Mouse (Mus musculus): ENCODE results near the gene Glb1l. TPM values are rescaled to one million over a fixed set of nuclear protein-coding genes. Genes with fewer than 3 reads are reported as not detected.

Gene Glb1l
- polyA plus RNA-seq, 1 experiment from 2014 or later = 19.5 TPM

DNA sequence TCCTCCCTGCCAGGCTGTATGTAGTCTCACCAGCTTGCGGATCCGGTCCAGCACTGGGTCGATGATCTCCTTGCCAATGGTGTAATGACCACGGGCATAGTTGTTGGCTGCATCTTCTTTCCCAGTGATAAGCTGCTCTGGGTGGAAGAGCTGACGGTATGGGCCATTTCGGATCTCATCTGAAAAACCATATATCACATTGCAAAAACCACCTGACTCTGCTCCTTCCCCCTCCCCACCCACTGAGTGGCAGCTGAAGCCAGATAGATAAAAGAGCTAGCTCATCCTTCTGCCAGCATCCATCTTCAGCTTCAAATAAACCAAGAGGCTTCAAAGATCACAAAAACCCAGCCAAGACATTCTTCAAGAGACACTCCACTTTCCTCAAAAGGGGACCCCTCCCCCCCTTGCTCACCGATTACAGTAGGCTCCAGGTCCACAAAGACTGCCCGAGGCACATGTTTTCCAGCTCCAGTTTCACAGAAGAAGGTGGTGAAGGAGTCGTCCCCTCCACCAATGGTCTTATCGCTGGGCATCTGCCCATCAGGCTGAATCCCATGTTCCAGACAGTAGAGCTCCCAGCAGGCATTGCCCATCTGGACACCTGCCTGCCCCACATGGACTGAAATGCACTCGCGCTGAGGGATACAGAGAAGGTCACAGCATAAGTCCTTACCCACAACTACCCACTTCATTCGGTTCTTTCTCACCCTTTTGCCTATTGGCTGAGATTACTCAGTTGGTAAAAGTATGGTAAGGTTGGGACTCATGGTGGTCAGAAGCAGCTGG, 6.4 kb upstream of the Glb1l start:
- Histone ChIP-seq H3K4me3 (ENCODE audit: low read depth, low read length) (no peak overlapping the region), H3K27ac (ENCODE audit: low read depth, low read length) (no peak overlapping the region), H3K27me3 (ENCODE audit: control insufficient read depth, insufficient read depth, low read length) (peaks cover 46% of the 10 kb centered on the region), H3K4me1 (replicated peaks; ENCODE audit: control insufficient read depth, insufficient read depth, low read length) (peaks cover 7% of the 10 kb centered on the region), H3K36me3 (ENCODE audit: control insufficient read depth, insufficient read depth, low read length) (0 out of 2 replicates have a peak, but pooled peaks cover 2% of the 10 kb centered on the region), H3K4me2 (replicated peaks; ENCODE audit: low read depth, low read length) (no peak overlapping the region), H3K9ac (ENCODE audit: low read depth, low read length) (no peak overlapping the region), H3K9me3 (ENCODE audit: control insufficient read depth, low read length) (no peaks in the 10 kb centered on the region)
- no peak for ATAC-seq (ENCODE audit: low FRiP score)
- no peak for DNase-seq (ENCODE audit: low spot score)
- WGBS = 83% methylated on average over 13 of the region's 13 CpGs

DNA sequence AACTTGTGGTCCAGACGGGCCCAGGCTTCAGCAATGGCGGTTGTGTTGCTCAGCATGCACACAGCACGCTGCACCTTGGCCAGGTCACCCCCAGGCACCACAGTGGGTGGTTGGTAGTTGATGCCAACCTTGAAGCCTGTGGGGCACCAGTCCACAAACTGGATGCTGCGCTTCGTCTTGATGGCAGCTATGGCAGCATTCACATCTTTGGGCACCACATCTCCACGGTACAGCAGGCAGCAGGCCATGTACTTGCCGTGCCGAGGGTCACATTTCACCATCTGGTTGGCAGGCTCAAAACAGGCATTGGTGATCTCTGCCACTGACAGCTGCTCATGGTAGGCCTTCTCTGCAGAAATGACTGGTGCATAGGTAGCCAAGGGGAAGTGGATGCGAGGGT, 5.2 kb upstream of the Glb1l start:
- 0 out of 2 replicates have a peak, but pooled peaks cover 2% of the 10 kb centered on the region for H3K36me3 ChIP-seq (ENCODE audit: control insufficient read depth, insufficient read depth, low read length)
- 95% methylated on average over 9 of the region's 9 CpGs for WGBS
- no peak overlapping the region for H3K9ac ChIP-seq (ENCODE audit: low read depth, low read length)
- H3K4me1 ChIP-seq (replicated peaks; ENCODE audit: control insufficient read depth, insufficient read depth, low read length) = peaks cover 10% of the 10 kb centered on the region
- H3K27me3 ChIP-seq (ENCODE audit: control insufficient read depth, insufficient read depth, low read length) = peaks cover 43% of the 10 kb centered on the region
- H3K27ac ChIP-seq (ENCODE audit: low read depth, low read length) = no peak overlapping the region
- H3K4me3 ChIP-seq (ENCODE audit: low read depth, low read length) = no peak overlapping the region
- H3K9me3 ChIP-seq (ENCODE audit: control insufficient read depth, low read length) = no peaks in the 10 kb centered on the region
- no peak for DNase-seq (ENCODE audit: low spot score)
- H3K4me2 ChIP-seq (replicated peaks; ENCODE audit: low read depth, low read length) = no peak overlapping the region
- ATAC-seq (ENCODE audit: low FRiP score) = no peak

DNA sequence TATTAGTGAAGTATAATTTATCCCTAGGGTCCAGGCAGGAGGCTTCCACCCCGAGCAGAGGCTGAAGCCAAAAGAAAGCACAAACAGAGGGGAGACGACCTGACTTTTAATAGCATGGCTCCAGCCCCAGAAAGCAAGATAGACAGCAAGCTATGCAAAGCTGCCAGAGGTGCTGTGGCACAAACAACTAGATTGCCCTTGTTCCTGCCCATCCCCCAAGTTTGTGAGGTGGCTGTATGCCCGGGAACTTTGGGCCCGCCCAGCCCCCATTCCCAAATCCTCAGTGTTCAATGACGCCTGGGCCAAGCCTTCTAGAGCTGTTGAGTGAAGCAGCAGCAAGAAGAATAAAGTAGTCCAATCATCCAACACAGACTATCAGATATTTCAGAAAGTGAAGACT, 4.3 kb upstream of the Glb1l start:
- peaks cover 10% of the 10 kb centered on the region for H3K4me1 ChIP-seq (replicated peaks; ENCODE audit: control insufficient read depth, insufficient read depth, low read length)
- no peak overlapping the region for H3K4me3 ChIP-seq (ENCODE audit: low read depth, low read length)
- H3K27ac ChIP-seq (ENCODE audit: low read depth, low read length) = no peak overlapping the region
- no peak overlapping the region for H3K4me2 ChIP-seq (replicated peaks; ENCODE audit: low read depth, low read length)
- no peaks in the 10 kb centered on the region for H3K9me3 ChIP-seq (ENCODE audit: control insufficient read depth, low read length)
- H3K36me3 ChIP-seq (ENCODE audit: control insufficient read depth, insufficient read depth, low read length) = 0 out of 2 replicates have a peak, but pooled peaks cover 2% of the 10 kb centered on the region
- no peak for ATAC-seq (ENCODE audit: low FRiP score)
- peaks cover 34% of the 10 kb centered on the region for H3K27me3 ChIP-seq (ENCODE audit: control insufficient read depth, insufficient read depth, low read length)
- 80% methylated on average over 5 of the region's 5 CpGs for WGBS
- no peak overlapping the region for H3K9ac ChIP-seq (ENCODE audit: low read depth, low read length)
- no peak for DNase-seq (ENCODE audit: low spot score)

DNA sequence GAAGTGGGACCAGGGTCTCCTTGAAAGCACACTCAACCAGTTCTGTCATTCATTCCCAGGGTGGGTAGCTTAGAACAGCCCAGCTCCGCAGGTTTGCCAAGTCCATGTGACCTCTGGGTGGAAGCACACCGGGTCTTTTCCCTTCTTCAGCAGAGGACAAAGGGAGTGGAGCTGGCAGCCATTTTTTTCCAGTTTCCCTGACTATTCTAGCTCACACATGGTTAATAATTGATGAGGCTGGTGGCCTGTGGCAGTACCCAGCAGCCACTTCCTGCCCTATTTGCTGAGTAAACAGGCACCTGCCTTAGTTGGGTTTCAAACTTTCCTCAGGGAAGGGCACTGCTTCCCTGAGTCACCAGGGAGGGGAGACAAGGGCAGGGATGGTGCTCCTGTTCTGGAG, 3.8 kb upstream of the Glb1l start:
- Histone ChIP-seq H3K4me3 (ENCODE audit: low read depth, low read length) (no peak overlapping the region), H3K4me2 (replicated peaks; ENCODE audit: low read depth, low read length) (no peak overlapping the region)

GRCm38 (mm10) chr1:75213096-75213495, 2.5 kb upstream of the Glb1l start:
- H3K27me3 ChIP-seq (ENCODE audit: control insufficient read depth, insufficient read depth, low read length) = peaks cover 22% of the 10 kb centered on the region
- 0 out of 2 replicates have a peak, but pooled peaks cover 2% of the 10 kb centered on the region for H3K36me3 ChIP-seq (ENCODE audit: control insufficient read depth, insufficient read depth, low read length)
- WGBS = 95% methylated on average over 7 of the region's 7 CpGs
- H3K27ac ChIP-seq (ENCODE audit: low read depth, low read length) = no peak overlapping the region
- no peak for DNase-seq (ENCODE audit: low spot score)
- ATAC-seq (ENCODE audit: low FRiP score) = no peak
- no peak overlapping the region for H3K4me2 ChIP-seq (replicated peaks; ENCODE audit: low read depth, low read length)
- no peak overlapping the region for H3K4me3 ChIP-seq (ENCODE audit: low read depth, low read length)
- H3K9ac ChIP-seq (ENCODE audit: low read depth, low read length) = no peak overlapping the region
- peaks cover 5% of the 10 kb centered on the region for H3K4me1 ChIP-seq (replicated peaks; ENCODE audit: control insufficient read depth, insufficient read depth, low read length)
- H3K9me3 ChIP-seq (ENCODE audit: control insufficient read depth, low read length) = no peaks in the 10 kb centered on the region

More for the DNA sequence above, 3.8 kb upstream of the Glb1l start:
- WGBS = 84% methylated on average over 2 of the region's 2 CpGs
- Histone ChIP-seq H3K9me3 (ENCODE audit: control insufficient read depth, low read length) (no peaks in the 10 kb centered on the region), H3K27ac (ENCODE audit: low read depth, low read length) (no peak overlapping the region), H3K27me3 (ENCODE audit: control insufficient read depth, insufficient read depth, low read length) (peaks cover 31% of the 10 kb centered on the region), H3K9ac (ENCODE audit: low read depth, low read length) (no peak overlapping the region), H3K36me3 (ENCODE audit: control insufficient read depth, insufficient read depth, low read length) (0 out of 2 replicates have a peak, but pooled peaks cover 2% of the 10 kb centered on the region), H3K4me1 (replicated peaks; ENCODE audit: control insufficient read depth, insufficient read depth, low read length) (peaks cover 10% of the 10 kb centered on the region)
- DNase-seq (ENCODE audit: low spot score) (no peak), ATAC-seq (ENCODE audit: low FRiP score) (no peak)

- H3K4me2 ChIP-seq (replicated peaks; ENCODE audit: low read depth, low read length) = no peak overlapping the region
- WGBS = 75% methylated on average over 4 of the region's 4 CpGs
These were observed 1.9 kb upstream of the Glb1l start for GRCm38 (mm10) chr1:75212542-75212941.

DNA sequence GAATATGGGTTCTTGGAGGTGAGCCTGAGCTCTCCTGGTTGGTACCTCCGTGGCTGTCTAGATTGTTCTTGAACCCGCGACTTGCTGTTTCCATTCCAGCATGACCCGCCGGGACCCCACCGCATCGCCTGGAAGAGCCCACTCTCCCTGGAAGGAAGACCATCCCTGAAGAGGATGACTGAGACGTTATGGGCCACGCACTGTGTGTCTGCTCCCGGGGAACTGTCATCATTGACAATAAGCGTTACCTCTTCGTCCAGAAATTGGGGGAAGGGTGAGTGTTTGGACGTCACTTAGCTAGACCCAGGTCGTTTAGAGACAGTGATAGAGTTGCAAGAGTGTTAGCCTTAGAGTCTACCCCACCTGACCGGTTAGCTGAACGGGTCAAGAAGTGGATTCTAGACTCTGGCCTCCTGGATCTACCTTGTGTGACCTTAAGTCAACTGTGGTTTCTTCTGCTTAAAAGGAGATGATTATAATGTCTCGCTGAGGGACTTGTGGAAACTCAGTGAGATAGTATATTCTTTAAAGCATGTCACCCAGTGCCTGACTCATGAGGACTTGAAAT, 612 bp upstream of the Glb1l start:
- no peak; the same call in 1 of the 2 replicates for ATAC-seq (ENCODE audit: low FRiP score)
- peak overlapping the region; percentile 88 for H3K4me2 ChIP-seq (replicated peaks; ENCODE audit: low read depth, low read length)
- peaks cover 7% of the 10 kb centered on the region for H3K27me3 ChIP-seq (ENCODE audit: control insufficient read depth, insufficient read depth, low read length)
- peak overlapping the region; percentile 91 for H3K9ac ChIP-seq (ENCODE audit: low read depth, low read length)
- peak overlapping the region; percentile 84 for H3K4me3 ChIP-seq (ENCODE audit: low read depth, low read length)
- no peak for DNase-seq (ENCODE audit: low spot score)
- peaks cover 5% of the 10 kb centered on the region for H3K4me1 ChIP-seq (replicated peaks; ENCODE audit: control insufficient read depth, insufficient read depth, low read length)
- 14% methylated on average over 17 of the region's 17 CpGs for WGBS
- H3K9me3 ChIP-seq (ENCODE audit: control insufficient read depth, low read length) = no peaks in the 10 kb centered on the region
- H3K27ac ChIP-seq (ENCODE audit: low read depth, low read length) = no peak overlapping the region
- H3K36me3 ChIP-seq (ENCODE audit: control insufficient read depth, insufficient read depth, low read length) = 0 out of 2 replicates have a peak, but pooled peaks cover 2% of the 10 kb centered on the region

More at GRCm38 (mm10) chr1:75212542-75212941, 1.9 kb upstream of the Glb1l start:
- Histone ChIP-seq H3K36me3 (ENCODE audit: control insufficient read depth, insufficient read depth, low read length) (0 out of 2 replicates have a peak, but pooled peaks cover 2% of the 10 kb centered on the region), H3K9ac (ENCODE audit: low read depth, low read length) (no peak overlapping the region), H3K9me3 (ENCODE audit: control insufficient read depth, low read length) (no peaks in the 10 kb centered on the region), H3K27me3 (ENCODE audit: control insufficient read depth, insufficient read depth, low read length) (peaks cover 17% of the 10 kb centered on the region), H3K4me3 (ENCODE audit: low read depth, low read length) (no peak overlapping the region), H3K4me1 (replicated peaks; ENCODE audit: control insufficient read depth, insufficient read depth, low read length) (peaks cover 5% of the 10 kb centered on the region), H3K27ac (ENCODE audit: low read depth, low read length) (no peak overlapping the region)
- DNase-seq (ENCODE audit: low spot score) (no peak), ATAC-seq (ENCODE audit: low FRiP score) (no peak)

GRCm38 (mm10) chr1:75208967-75209678, 1.5 kb downstream of the Glb1l start:
- Histone ChIP-seq H3K9ac (ENCODE audit: low read depth, low read length) (peak overlapping the region; percentile 46), H3K4me3 (ENCODE audit: low read depth, low read length) (peak overlapping the region; percentile 25), H3K4me1 (replicated peaks; ENCODE audit: control insufficient read depth, insufficient read depth, low read length) (peaks cover 5% of the 10 kb centered on the region), H3K36me3 (ENCODE audit: control insufficient read depth, insufficient read depth, low read length) (no peaks in the 10 kb centered on the region), H3K4me2 (replicated peaks; ENCODE audit: low read depth, low read length) (peak overlapping the region; percentile 40), H3K27me3 (ENCODE audit: control insufficient read depth, insufficient read depth, low read length) (peaks cover 5% of the 10 kb centered on the region; the same call in 1 of the 2 replicates), H3K27ac (ENCODE audit: low read depth, low read length) (no peak overlapping the region), H3K9me3 (ENCODE audit: control insufficient read depth, low read length) (no peaks in the 10 kb centered on the region)
- WGBS = 15% methylated on average over 34 of the region's 34 CpGs
- no peak for ATAC-seq (ENCODE audit: low FRiP score)
- peak; percentile 21 for DNase-seq (ENCODE audit: low spot score)

Measured in hindbrain, embryonic 11.5 days (tissue).